Mouse (Mus musculus): Measurements from ENCODE around the gene Adam1b.
"Not testable (repeated sequence)": the region's sequence is repeated elsewhere in the genome, so short reads cannot be mapped to it uniquely, and the experiment has no call there.

Gene Adam1b

GRCm38 (mm10) chr5:121503231-121503630 is at the start of gene Adam1b:
Gene Adam1b, minus strand, starts transcription at chr5:121503435.
- no peak for DNase-seq

DNA sequence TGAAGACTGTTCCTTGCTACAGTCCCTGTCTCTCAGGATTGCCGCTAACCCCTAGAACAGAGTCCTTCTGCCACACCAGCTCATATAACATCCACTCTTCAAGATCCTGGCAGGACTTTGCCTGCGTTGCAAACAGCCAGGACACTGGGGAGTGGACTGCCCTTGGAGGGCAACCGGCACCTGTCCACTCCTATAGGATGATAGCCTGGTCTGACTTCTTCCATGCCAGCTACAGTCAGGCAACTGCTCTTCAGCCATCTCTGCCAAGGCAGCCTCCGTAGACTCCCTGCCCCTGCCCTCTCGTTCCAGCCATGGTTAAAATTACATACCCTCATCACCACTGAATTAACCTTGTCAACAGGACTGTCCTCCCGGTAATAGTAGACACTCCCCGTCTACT is 46.0 kb upstream of the Adam1b start:
- DNase-seq: no peak

DNA sequence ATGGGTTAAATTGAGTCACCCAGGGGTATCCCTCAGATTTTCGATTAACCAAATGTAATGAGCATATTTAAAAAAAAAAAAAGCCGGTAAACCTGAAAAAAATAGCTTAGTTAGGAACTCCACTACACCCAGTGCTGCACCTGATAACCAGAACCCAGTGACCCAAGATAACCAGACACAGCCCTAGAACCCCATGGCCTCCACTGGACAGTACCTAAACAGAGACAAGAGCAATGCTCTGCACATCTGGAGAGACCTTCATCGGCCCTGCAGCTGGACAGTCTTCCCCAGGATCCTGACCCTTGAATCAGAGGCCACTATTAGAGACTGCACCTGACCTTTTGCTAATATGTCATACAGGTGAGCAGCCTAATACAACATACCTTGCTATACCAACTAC is 43.8 kb upstream of the Adam1b start:
- no peak for DNase-seq

DNA sequence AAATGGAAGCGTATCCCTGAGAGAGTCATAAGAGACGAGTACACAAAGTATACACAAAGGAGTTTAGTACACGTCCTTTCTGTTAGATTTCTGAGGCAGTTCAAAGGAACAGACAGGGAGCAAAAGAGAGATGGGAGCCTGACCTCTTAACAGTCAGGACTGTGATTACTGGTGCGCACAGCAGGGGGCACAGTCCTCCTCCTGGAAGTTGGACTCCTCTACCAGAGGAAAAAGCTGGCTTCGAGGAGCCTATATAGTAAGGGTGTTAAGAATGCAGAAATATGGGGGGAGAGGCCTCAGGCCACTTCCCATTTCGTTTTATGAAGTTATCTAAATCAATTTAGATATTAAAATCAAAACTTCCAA is 43.3 kb upstream of the Adam1b start:
- peak; percentile 31 for DNase-seq

DNA sequence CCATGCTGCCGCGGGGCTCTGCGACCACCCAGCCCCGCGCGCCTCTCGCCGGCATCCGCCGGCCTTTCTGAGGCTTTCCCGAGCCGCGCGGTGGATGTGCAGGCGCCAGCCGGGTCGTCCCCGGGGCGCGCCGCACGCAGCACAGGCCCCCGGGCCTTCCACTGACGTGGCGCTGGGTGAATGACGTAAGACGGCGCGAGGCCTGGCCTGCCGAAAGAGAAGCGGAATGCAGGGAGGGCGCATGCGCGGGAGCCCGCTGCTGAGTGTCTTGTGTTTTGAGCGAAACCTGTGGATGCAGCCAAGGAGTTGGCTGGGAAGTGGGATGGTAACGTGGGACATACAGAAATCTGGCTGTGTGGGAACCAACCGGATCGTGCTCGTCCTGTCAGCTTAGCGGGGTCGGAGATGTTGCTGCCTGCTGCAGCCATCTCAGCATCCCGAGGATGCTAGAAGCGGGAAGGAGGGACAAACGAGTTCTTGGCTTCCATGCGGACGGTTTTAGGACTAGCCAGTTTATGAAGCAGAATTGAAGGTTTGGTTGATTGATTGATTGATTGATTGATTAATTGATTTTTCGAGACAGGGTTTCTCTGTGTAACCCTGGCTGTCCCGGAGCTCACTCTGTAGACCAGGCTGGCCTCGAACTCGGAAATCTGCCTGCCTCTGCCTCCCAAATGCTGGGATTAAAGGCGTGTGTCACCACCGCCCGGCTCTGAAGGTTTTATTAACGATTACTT is 42.7 kb upstream of the Adam1b start, which contains the start of gene Mapkapk5:
Gene Mapkapk5 (minus strand): TSS at position 113 of the 737 bp plus-strand sequence.
- peak; percentile 98 for DNase-seq

- DNase-seq: no peak
These were observed 41.9 kb upstream of the Adam1b start, which contains the start of the genes Adam1a and Gm42878 for GRCm38 (mm10) chr5:121544910-121545792. Gene Adam1a, minus strand, starts transcription at chr5:121545482. Gene Gm42878, minus strand, starts transcription at chr5:121545482.

DNA sequence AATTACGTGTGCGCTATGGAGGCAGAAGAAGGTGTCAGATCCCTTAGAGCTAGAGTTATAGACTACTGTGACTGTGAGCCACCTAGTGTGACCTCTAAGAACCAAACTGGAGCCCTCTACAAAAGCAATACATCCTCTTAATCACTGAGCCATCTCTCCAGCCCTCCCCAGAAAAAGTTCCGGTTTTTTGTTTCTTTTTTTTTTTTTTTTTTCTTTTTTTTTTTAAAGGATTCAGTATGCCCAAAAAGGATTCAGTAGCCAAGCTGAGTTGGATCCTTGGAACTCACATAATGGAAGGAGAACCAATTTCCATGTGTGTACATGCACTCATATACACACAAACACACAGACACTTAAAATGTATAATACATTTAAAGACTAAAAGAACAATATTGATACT is 40.1 kb upstream of the Adam1b start:
- no peak for DNase-seq

GRCm38 (mm10) chr5:121541235-121541634 is 38.0 kb upstream of the Adam1b start:
- no peak for DNase-seq

GRCm38 (mm10) chr5:121540066-121540465 is 36.8 kb upstream of the Adam1b start:
- DNase-seq: no peak

DNA sequence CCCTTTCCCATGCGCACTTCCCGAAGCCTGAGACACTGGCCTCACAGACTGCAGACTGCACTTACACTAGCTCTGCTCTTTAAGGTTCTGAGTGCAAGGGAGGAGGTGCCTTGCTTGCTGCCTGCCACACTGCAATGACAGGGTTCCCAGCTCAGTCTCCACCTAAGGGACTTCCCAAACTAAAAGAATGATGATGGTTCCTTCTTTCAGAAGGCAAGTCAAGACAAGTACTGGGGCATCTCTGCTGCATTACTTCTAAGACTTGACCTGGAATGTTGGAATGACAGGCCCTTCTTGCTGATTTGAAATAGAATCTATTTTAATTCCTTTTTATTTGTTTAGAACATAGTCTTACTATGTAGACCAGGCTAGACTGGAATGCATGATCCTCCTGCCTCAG is 34.4 kb upstream of the Adam1b start:
- no peak for DNase-seq

DNA sequence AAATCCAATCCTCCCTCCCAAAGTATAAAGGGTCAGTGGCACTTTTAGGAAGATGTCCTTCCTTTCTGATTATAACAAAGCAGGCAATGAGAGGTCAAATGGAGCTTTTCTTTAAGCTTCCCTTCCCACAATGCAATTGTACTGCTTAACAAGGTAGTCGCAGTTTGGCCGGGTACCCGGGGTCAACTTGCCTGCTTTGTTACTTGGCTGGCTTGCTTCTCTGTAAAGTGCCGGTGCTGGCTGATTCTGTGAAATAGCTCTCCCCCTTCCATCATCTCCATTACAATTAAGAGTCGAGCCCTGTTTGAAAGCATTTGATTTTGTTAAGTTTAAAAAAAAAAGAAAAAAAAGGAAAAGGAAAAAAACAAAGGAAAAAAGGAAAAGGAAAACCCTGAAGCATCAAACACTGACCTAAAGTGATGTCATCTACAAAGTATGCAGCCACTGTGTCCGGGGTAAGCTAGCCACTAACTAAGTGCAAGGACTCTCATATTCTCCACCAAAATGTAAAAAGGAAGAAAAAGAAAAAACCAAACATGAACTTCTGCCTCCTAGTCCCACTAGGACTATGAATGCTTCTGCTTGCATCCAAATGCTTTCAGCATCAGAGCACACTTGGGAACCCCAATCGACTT is 33.8 kb upstream of the Adam1b start:
- no peak for DNase-seq

GRCm38 (mm10) chr5:121535116-121535515 is 31.9 kb upstream of the Adam1b start:
- no peak for DNase-seq

GRCm38 (mm10) chr5:121534521-121534920 is 31.3 kb upstream of the Adam1b start:
- DNase-seq: no peak

DNA sequence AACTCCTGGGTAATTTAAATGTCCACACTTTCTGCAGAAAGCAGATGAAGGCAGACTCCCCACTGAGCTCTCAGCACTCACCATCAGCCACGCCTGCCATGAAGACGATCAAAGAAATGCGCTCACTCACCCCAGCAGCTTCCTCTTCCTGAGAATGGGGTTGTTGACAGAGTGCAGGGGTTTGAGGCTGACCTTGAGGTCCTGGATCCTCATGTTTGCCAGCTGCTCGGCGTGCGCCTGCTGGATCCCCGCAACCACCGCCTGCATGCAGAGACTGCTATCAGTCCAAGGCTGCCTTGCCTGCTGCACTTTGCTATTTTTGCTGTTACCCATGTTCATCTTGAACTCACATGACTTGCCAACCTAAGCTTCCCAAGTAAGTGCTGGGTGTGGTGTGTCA is 23.7 kb upstream of the Adam1b start:
- no peak for DNase-seq

GRCm38 (mm10) chr5:121526526-121526925 is 23.3 kb upstream of the Adam1b start:
- DNase-seq: no peak

DNA sequence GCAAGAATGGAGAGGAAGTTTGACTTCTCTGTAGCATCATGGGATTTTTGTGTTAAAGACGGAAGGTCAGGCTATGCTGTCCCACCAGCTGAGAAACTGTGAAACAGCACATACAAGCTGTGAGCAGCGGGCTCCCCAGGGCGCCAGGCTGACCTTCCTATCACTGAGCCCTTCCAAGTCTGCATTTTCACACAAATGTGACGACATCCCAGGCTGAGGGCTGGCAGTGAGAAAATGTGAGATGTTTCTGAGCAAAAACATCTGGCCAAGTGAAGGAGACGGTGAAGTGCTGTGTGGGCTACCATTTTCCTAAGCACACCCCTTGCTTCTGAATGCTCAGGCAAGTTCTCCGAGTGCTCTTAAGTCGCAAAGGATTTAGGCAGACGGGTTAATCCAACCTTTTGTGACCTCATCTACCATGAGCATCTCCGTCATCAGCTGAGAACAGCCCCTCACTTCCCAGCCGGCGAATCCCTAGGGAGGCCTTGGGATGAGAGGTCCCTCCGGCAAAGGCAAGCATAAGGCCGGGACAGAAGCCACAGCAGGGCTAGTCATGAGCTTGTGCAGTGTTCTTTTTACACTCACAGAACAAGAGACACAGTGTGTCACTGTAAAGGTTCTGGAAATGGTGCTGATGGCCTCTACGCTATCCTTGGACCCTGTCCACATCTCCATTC is 22.7 kb upstream of the Adam1b start:
- DNase-seq: no peak

DNA sequence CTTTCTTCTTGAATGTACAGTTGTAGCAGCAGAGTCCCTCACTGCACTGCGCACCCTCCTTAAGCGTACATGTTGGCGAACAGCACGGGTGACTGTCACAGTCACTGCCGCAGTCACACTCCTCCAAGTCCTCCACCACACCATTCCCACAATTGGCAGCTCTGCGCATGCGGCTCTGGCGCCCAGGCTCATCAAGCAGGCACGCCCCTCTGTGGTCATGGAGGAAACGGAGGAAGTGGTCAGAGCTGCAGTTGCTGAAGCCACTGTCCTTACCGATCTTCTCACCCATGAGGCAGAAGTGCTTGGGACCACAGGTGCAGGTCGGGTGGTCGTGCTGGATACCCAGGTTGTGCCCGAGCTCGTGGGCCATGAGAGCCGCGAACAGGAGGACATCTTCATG is 16.5 kb upstream of the Adam1b start:
- not testable (repeated sequence) for DNase-seq

DNA sequence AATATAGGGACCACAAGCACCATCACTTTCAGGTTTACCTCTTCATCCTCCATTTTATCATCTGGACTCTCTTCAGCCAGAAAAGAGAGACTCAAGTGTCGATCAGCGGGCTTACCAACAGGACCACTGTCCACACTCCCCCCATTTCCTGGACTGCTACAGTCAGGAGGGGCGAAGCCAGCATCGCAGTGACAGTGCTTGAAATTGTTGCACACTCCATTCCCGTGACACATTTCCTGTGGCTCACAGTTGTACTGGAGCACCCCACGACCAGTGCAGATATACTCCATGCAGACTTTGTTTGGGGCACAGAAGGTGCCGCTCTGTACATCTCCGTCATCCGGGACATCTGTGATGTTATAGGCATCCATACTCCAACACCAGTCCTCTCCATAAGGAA is 15.7 kb upstream of the Adam1b start:
- DNase-seq: no peak

DNA sequence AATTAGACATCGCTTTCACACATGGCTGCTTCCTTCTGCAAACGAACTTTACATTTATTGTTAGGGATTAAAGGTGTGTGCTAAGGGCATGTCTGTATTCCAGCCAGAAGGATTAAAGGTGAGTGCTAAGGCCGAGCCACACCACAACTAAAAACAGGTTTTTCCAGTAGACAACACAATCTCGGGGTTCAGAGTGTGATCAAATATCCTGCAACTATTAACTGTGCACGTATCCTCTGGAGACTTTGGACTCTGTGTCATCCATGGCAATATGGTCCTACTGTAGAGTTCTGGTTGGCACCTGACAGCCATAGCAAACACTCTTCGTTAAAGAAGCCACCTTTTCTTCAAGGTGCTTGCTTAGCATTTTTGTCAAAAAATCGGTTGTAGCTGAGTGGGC is 6.8 kb upstream of the Adam1b start:
- DNase-seq: no peak

- no peak for DNase-seq
These were observed 3.6 kb upstream of the Adam1b start for GRCm38 (mm10) chr5:121506846-121507245.

- DNase-seq: not testable (repeated sequence)
These were observed 1.7 kb downstream of the Adam1b start for GRCm38 (mm10) chr5:121501424-121501996.

GRCm38 (mm10) chr5:121500719-121501118 is 2.5 kb downstream of the Adam1b start:
- DNase-seq: no peak

- DNase-seq: no peak
These were observed 9.9 kb downstream of the Adam1b start for GRCm38 (mm10) chr5:121493305-121493704.
